Mouse (Mus musculus) embryonic facial prominence, embryonic 13.5 days (tissue): ENCODE data around the gene Zfp536. TPM values are rescaled to one million over a fixed set of nuclear protein-coding genes. Genes with fewer than 3 reads are reported as not detected.

ENCODE experiments used
- ATAC-seq: fragments of 200-750 bp; cut with Nextera tagmentation; 2 replicates; pipeline ENCODE4 v1.8.0; 2017; ENCODE audit warnings: low read depth; ENCODE audit not compliant: insufficient number of reproducible peaks, insufficient read depth, low FRiP score, low TSS enrichment
- H3K27ac ChIP-seq: fragments of 300-500 bp; sonication (generic); 2 replicates; pipeline ENCODE4 v1.5.1; 2015; ENCODE audit warnings: moderate library complexity, mild to moderate bottlenecking, inconsistent platforms
- H3K27me3 ChIP-seq: fragments of 300-500 bp; sonication (generic); 2 replicates; pipeline ENCODE4 v1.6.1; 2015; ENCODE audit warnings: mild to moderate bottlenecking, inconsistent platforms
- H3K36me3 ChIP-seq: fragments of 300-500 bp; sonication (generic); 2 replicates; pipeline ENCODE4 v1.6.1; 2015; ENCODE audit warnings: mild to moderate bottlenecking, inconsistent platforms
- H3K4me1 ChIP-seq: fragments of 300-500 bp; sonication (generic); 2 replicates; pipeline ENCODE4 v1.6.1; 2015; ENCODE audit warnings: inconsistent platforms
- H3K4me2 ChIP-seq: fragments of 300-500 bp; sonication (generic); 2 replicates; pipeline ENCODE4 v1.6.1; 2015; ENCODE audit warnings: moderate library complexity, mild to moderate bottlenecking, inconsistent platforms
- H3K4me3 ChIP-seq: fragments of 300-500 bp; sonication (generic); 2 replicates; pipeline ENCODE4 v1.5.1; 2015; ENCODE audit warnings: mild to moderate bottlenecking, inconsistent platforms
- H3K9ac ChIP-seq: fragments of 300-500 bp; sonication (generic); 2 replicates; pipeline ENCODE4 v1.6.1; 2015; ENCODE audit warnings: mild to moderate bottlenecking, inconsistent platforms
- H3K9me3 ChIP-seq: fragments of 300-500 bp; sonication (generic); 2 replicates; pipeline ENCODE4 v1.6.1; 2016; ENCODE audit warnings: inconsistent platforms
- WGBS: fragments of 180-500 bp; shearing (Covaris S2); methylation state at CpG from one replicate; pipeline ENCODE4 v1.1.7; 2015; ENCODE audit warnings: mixed read lengths; 5-methylcytosine and 5-hydroxymethylcytosine counted together
- polyA plus RNA-seq: library from polyadenylated mRNA; unstranded; fragments of >200 nt; fragmentation: Nextera tagmentation; extraction: Ambion mirVana; gene quantifications from 2 replicates; pipeline ENCODE4 v1.2.1, GENCODE M21; 2015

The Zfp536 gene
- polyA plus RNA-seq, 1 experiment from 2014 or later = 7.1 TPM

DNA sequence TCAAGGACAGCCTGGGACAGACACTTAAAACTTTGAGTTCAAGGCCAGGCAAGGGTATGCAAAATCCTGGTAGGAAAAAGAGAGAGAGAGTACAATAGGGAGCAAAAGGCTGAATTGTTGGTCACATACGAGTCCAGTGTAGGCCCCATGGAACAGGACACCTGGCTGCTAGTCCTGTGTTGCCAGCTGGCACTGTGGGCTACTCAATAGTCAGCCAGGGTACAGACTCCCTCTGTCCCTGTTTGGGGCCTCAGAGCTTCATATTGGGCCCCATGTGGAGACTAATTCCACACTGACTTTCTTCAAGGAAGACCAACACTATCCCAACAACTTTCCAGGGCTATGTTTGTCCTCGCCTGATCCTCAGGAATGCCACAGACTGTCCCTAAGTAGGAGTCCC, 87.1 kb downstream of the Zfp536 start:
- Histone ChIP-seq H3K9me3 (no peaks in the 10 kb centered on the region), H3K4me1 (peaks cover 16% of the 10 kb centered on the region), H3K27ac (no peak overlapping the region), H3K4me3 (no peak overlapping the region), H3K36me3 (no peaks in the 10 kb centered on the region), H3K27me3 (no peaks in the 10 kb centered on the region; the same call in 1 of the 2 replicates), H3K9ac (no peak overlapping the region), H3K4me2 (no peak overlapping the region)
- no peak for ATAC-seq
- WGBS = 84% methylated on average over 2 of the region's 2 CpGs

- peaks cover 14% of the 10 kb centered on the region for H3K4me1 ChIP-seq
- H3K27ac ChIP-seq = no peak overlapping the region
- H3K27me3 ChIP-seq = no peaks in the 10 kb centered on the region; the same call in 1 of the 2 replicates
- WGBS = 83% methylated on average over 3 of the region's 3 CpGs
- H3K9ac ChIP-seq = no peak overlapping the region
- no peak for ATAC-seq
- H3K4me3 ChIP-seq = no peak overlapping the region
- no peaks in the 10 kb centered on the region for H3K36me3 ChIP-seq
- no peak overlapping the region for H3K4me2 ChIP-seq
- no peaks in the 10 kb centered on the region for H3K9me3 ChIP-seq
These were observed 88.2 kb downstream of the Zfp536 start for GRCm38 (mm10) chr7:37685247-37685646.

- 63% methylated on average over 3 of the region's 3 CpGs for WGBS
- no peaks in the 10 kb centered on the region for H3K27me3 ChIP-seq
- no peak overlapping the region for H3K9ac ChIP-seq
- no peaks in the 10 kb centered on the region for H3K4me1 ChIP-seq
- no peak overlapping the region for H3K27ac ChIP-seq
- no peaks in the 10 kb centered on the region for H3K9me3 ChIP-seq
- H3K4me2 ChIP-seq = no peak overlapping the region
- ATAC-seq = no peak
- no peak overlapping the region for H3K4me3 ChIP-seq
- no peaks in the 10 kb centered on the region for H3K36me3 ChIP-seq
These were observed 92.1 kb downstream of the Zfp536 start for GRCm38 (mm10) chr7:37681335-37681734.

DNA sequence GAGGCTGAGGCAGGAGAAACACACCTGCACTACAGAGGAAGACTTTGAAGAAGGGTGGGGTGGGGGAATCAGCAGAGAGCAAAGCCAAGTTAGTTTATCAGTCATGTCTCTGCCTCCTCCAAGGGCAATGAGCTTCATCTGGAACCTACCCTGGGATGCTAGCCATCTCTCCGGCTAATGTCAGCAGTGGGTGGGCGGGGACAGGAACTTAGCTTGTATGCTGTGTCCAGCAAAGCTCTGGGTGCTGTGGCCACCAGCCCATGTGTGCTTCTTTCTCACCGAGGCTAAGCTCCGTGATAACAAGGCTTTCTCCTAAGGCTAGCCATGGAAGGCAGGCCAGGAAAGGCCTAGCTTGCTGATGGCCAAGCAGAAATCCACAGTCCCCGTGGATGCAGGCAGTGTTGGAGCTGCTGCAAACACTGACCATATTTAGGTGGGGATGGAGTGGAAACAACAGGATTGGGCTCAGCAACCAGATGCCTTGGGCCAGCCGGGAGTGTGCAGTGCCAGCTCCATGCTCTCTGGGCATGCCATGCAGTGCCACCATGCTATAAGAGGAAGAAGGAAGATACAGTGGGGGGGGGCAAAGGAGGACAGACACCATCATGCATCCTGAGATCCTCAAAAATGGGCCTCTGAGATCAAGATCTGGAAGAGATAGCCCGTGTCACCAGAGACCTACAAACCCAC, 109.6 kb downstream of the Zfp536 start:
- Histone ChIP-seq H3K4me2 (no peak overlapping the region), H3K4me3 (no peak overlapping the region), H3K9ac (no peak overlapping the region), H3K27ac (no peak overlapping the region), H3K27me3 (no peaks in the 10 kb centered on the region; the same call in 1 of the 2 replicates), H3K9me3 (no peaks in the 10 kb centered on the region), H3K36me3 (no peaks in the 10 kb centered on the region), H3K4me1 (peaks cover 17% of the 10 kb centered on the region)
- ATAC-seq = no peak
- 87% methylated on average over 7 of the region's 7 CpGs for WGBS

- Histone ChIP-seq H3K27me3 (no peaks in the 10 kb centered on the region), H3K9ac (no peak overlapping the region), H3K36me3 (no peaks in the 10 kb centered on the region), H3K4me2 (no peak overlapping the region), H3K4me3 (no peak overlapping the region), H3K27ac (no peak overlapping the region), H3K4me1 (no peaks in the 10 kb centered on the region), H3K9me3 (no peaks in the 10 kb centered on the region)
- WGBS = 87% methylated on average over 11 of the region's 11 CpGs
- ATAC-seq = no peak
These were observed 124.8 kb downstream of the Zfp536 start for GRCm38 (mm10) chr7:37648671-37649070.

- H3K27me3 ChIP-seq = no peaks in the 10 kb centered on the region
- no peak for ATAC-seq
- no peak overlapping the region for H3K4me2 ChIP-seq
- no peak overlapping the region for H3K4me3 ChIP-seq
- H3K9ac ChIP-seq = no peak overlapping the region
- WGBS = 85% methylated on average over 21 of the region's 21 CpGs
- H3K9me3 ChIP-seq = no peaks in the 10 kb centered on the region
- H3K4me1 ChIP-seq = no peaks in the 10 kb centered on the region
- no peaks in the 10 kb centered on the region for H3K36me3 ChIP-seq
- H3K27ac ChIP-seq = no peak overlapping the region
These were observed 125.4 kb downstream of the Zfp536 start for GRCm38 (mm10) chr7:37647917-37648615.

DNA sequence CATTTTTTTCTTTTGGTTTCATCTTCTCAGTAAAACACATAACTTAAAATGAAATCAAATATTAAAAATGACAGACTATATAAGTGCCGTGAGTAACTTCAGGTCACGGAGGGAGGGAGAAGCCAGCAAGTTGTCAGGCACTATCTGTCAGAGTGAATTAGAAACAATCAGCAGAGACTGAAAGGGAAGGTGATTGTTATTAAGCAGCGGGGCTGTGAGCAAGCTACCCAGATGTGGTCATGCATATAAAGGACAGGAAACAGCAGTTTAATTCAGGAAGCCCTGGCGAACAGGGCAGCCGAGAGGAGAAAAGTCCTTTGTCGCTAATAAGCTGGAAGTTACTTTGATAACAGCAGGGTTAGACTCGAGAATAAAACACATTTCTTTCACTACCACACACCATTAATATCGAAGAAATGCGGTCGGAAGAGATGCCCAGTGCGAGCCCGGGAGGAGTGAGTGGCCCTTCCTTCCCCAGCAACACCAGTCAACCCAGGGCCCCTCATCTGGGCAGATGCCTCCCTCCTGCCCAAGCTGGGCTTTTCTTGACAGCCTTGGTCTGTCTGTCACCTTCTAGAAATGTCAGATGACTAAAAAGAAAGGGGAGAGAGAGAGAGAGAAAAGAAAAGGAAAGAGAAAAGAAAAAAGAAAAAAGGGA, 133.6 kb downstream of the Zfp536 start:
- ATAC-seq = no peak
- Histone ChIP-seq H3K9ac (no peak overlapping the region; the same call in 1 of the 2 replicates), H3K9me3 (no peaks in the 10 kb centered on the region), H3K4me2 (no peak overlapping the region), H3K4me3 (no peak overlapping the region), H3K4me1 (0 out of 2 replicates have a peak, but pooled peaks cover 5% of the 10 kb centered on the region), H3K27me3 (no peaks in the 10 kb centered on the region), H3K36me3 (no peaks in the 10 kb centered on the region), H3K27ac (no peak overlapping the region)
- WGBS = 25% methylated on average over 12 of the region's 12 CpGs

GRCm38 (mm10) chr7:37634812-37635211, 138.6 kb downstream of the Zfp536 start:
- Histone ChIP-seq H3K27me3 (no peaks in the 10 kb centered on the region), H3K4me2 (no peak overlapping the region), H3K27ac (no peak overlapping the region), H3K9ac (no peak overlapping the region), H3K9me3 (no peaks in the 10 kb centered on the region), H3K4me1 (0 out of 2 replicates have a peak, but pooled peaks cover 1% of the 10 kb centered on the region), H3K36me3 (no peaks in the 10 kb centered on the region), H3K4me3 (no peak overlapping the region)
- 79% methylated on average over 5 of the region's 5 CpGs for WGBS
- no peak for ATAC-seq

DNA sequence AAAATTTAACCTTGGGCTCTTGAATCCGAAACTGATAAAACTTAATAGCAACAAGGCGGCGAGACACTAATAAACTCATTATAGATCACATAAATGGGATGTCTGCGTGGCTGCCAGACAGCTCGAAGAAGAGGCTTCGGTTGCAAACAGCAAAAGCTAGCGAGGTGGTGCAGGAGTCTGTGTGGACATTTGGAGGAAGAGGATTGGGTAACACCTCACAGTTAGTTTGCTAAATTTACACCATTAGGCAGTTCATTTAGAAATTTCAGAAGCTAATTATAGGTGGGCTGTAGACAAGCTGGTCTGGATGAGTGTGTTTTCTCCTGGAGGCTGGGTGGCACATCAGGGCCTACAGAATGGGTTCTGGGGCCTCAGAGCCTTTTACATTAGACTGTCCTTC, 143.0 kb downstream of the Zfp536 start:
- Histone ChIP-seq H3K4me3 (no peak overlapping the region), H3K27me3 (peaks cover 11% of the 10 kb centered on the region), H3K36me3 (no peaks in the 10 kb centered on the region), H3K9ac (no peak overlapping the region), H3K4me2 (no peak overlapping the region), H3K9me3 (no peaks in the 10 kb centered on the region), H3K27ac (no peak overlapping the region), H3K4me1 (0 out of 2 replicates have a peak, but pooled peaks cover 2% of the 10 kb centered on the region)
- ATAC-seq = no peak
- 87% methylated on average over 7 of the region's 7 CpGs for WGBS

GRCm38 (mm10) chr7:37627897-37628510, 145.4 kb downstream of the Zfp536 start:
- H3K27ac ChIP-seq = no peak overlapping the region
- H3K9ac ChIP-seq = no peak overlapping the region
- H3K36me3 ChIP-seq = no peaks in the 10 kb centered on the region
- no peak for ATAC-seq
- no peaks in the 10 kb centered on the region for H3K9me3 ChIP-seq
- H3K4me2 ChIP-seq = no peak overlapping the region
- peaks cover 32% of the 10 kb centered on the region for H3K27me3 ChIP-seq
- no peak overlapping the region for H3K4me3 ChIP-seq
- H3K4me1 ChIP-seq = peaks cover 7% of the 10 kb centered on the region
- 67% methylated on average over 6 of the region's 6 CpGs for WGBS

DNA sequence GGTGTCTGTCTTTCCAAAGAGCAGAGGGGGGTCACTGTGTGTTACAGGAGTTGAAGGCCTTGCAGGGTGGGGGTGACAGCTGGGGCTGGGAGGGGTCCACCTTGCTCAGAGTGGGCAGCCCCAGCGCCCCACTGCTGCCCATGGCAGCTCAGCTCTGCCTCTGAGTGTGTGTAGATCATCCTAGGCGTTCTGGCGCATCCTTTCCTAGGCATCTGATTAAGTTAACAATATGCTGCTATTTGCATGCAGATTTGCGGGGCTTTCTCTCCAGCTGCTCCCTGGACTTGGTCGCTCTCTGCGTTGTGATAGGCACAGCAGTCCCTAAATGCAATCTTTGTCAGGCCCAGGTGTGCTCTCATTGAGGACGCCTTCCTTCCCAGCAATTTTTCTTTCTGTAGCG, 147.7 kb downstream of the Zfp536 start:
- H3K36me3 ChIP-seq = no peaks in the 10 kb centered on the region
- H3K27me3 ChIP-seq = peaks cover 39% of the 10 kb centered on the region
- no peak overlapping the region for H3K27ac ChIP-seq
- H3K4me1 ChIP-seq = peaks cover 7% of the 10 kb centered on the region
- H3K4me2 ChIP-seq = no peak overlapping the region
- H3K9me3 ChIP-seq = no peaks in the 10 kb centered on the region
- H3K9ac ChIP-seq = no peak overlapping the region
- H3K4me3 ChIP-seq = no peak overlapping the region
- 35% methylated on average over 8 of the region's 8 CpGs for WGBS
- no peak for ATAC-seq
